Mouse (Mus musculus): ENCODE measurements around the gene Commd6. TPM values are rescaled to one million over a fixed set of nuclear protein-coding genes. Genes with fewer than 3 reads are reported as not detected.

Commd6 gene
- polyA plus RNA-seq, 1 experiment, result 29.0 TPM

- no peaks in the 10 kb centered on the region for H3K36me3 ChIP-seq (ENCODE audit: control insufficient read depth, insufficient read depth, low read length)
- no peak overlapping the region for H3K27ac ChIP-seq (ENCODE audit: control insufficient read depth, insufficient read depth, low read length)
- 95% methylated on average over 6 of the region's 6 CpGs for WGBS
- peaks cover 7% of the 10 kb centered on the region for H3K4me1 ChIP-seq (replicated peaks; ENCODE audit: control insufficient read depth, insufficient read depth, low read length)
- DNase-seq, result no peak
- H3K4me3 ChIP-seq (ENCODE audit: control insufficient read depth, insufficient read depth, low read length), result no peak overlapping the region
- no peaks in the 10 kb centered on the region for H3K27me3 ChIP-seq (ENCODE audit: control insufficient read depth, insufficient read depth, low read length)
- TF ChIP-seq CTCF (IDR thresholded peaks at IDR 0.05; ENCODE audit: borderline replicate concordance, control insufficient read depth, extremely low read depth, insufficient read depth, low read length, poor library complexity), result no peak
- TF ChIP-seq POLR2A (IDR thresholded peaks at IDR 0.05; ENCODE audit: control insufficient read depth, extremely low read depth, insufficient read depth, low read length, poor library complexity), result no peak
These were observed 12.1 kb upstream of the Commd6 start for GRCm38 (mm10) chr14:101652571-101652970.

- TF ChIP-seq POLR2A (IDR thresholded peaks at IDR 0.05; ENCODE audit: control insufficient read depth, extremely low read depth, insufficient read depth, low read length, poor library complexity) (no peak), CTCF (IDR thresholded peaks at IDR 0.05; ENCODE audit: borderline replicate concordance, control insufficient read depth, extremely low read depth, insufficient read depth, low read length, poor library complexity) (no peak)
- peaks cover 4% of the 10 kb centered on the region for H3K4me1 ChIP-seq (replicated peaks; ENCODE audit: control insufficient read depth, insufficient read depth, low read length)
- WGBS, result 94% methylated on average over 4 of the region's 4 CpGs
- DNase-seq, result no peak
- H3K4me3 ChIP-seq (ENCODE audit: control insufficient read depth, insufficient read depth, low read length), result no peak overlapping the region
- H3K27me3 ChIP-seq (ENCODE audit: control insufficient read depth, insufficient read depth, low read length), result no peaks in the 10 kb centered on the region
- no peaks in the 10 kb centered on the region for H3K36me3 ChIP-seq (ENCODE audit: control insufficient read depth, insufficient read depth, low read length)
- no peak overlapping the region for H3K27ac ChIP-seq (ENCODE audit: control insufficient read depth, insufficient read depth, low read length)
These were observed 10.1 kb upstream of the Commd6 start for GRCm38 (mm10) chr14:101650551-101650950.

GRCm38 (mm10) chr14:101644948-101645347 is 4.5 kb upstream of the Commd6 start:
- WGBS, result 98% methylated on average over 1 of the region's 1 CpGs
- no peak for DNase-seq
- Histone ChIP-seq H3K4me3 (ENCODE audit: control insufficient read depth, insufficient read depth, low read length) (no peak overlapping the region), H3K4me1 (replicated peaks; ENCODE audit: control insufficient read depth, insufficient read depth, low read length) (no peaks in the 10 kb centered on the region), H3K36me3 (ENCODE audit: control insufficient read depth, insufficient read depth, low read length) (no peaks in the 10 kb centered on the region), H3K27ac (ENCODE audit: control insufficient read depth, insufficient read depth, low read length) (no peak overlapping the region), H3K27me3 (ENCODE audit: control insufficient read depth, insufficient read depth, low read length) (no peaks in the 10 kb centered on the region)
- TF ChIP-seq POLR2A (IDR thresholded peaks at IDR 0.05; ENCODE audit: control insufficient read depth, extremely low read depth, insufficient read depth, low read length, poor library complexity) (no peak), CTCF (IDR thresholded peaks at IDR 0.05; ENCODE audit: borderline replicate concordance, control insufficient read depth, extremely low read depth, insufficient read depth, low read length, poor library complexity) (no peak)

GRCm38 (mm10) chr14:101637381-101637780 is 3.1 kb downstream of the Commd6 start:
- no peaks in the 10 kb centered on the region for H3K27me3 ChIP-seq (ENCODE audit: control insufficient read depth, insufficient read depth, low read length)
- no peak for DNase-seq
- no peak overlapping the region for H3K4me3 ChIP-seq (ENCODE audit: control insufficient read depth, insufficient read depth, low read length)
- TF ChIP-seq POLR2A (IDR thresholded peaks at IDR 0.05; ENCODE audit: control insufficient read depth, extremely low read depth, insufficient read depth, low read length, poor library complexity), result no peak
- no peak for TF ChIP-seq CTCF (IDR thresholded peaks at IDR 0.05; ENCODE audit: borderline replicate concordance, control insufficient read depth, extremely low read depth, insufficient read depth, low read length, poor library complexity)
- H3K27ac ChIP-seq (ENCODE audit: control insufficient read depth, insufficient read depth, low read length), result no peak overlapping the region
- WGBS, result 97% methylated on average over 6 of the region's 6 CpGs
- H3K4me1 ChIP-seq (replicated peaks; ENCODE audit: control insufficient read depth, insufficient read depth, low read length), result peaks cover 7% of the 10 kb centered on the region
- peaks cover 17% of the 10 kb centered on the region for H3K36me3 ChIP-seq (ENCODE audit: control insufficient read depth, insufficient read depth, low read length)

GRCm38 (mm10) chr14:101635765-101636164 is 4.7 kb downstream of the Commd6 start:
- Histone ChIP-seq H3K4me3 (ENCODE audit: control insufficient read depth, insufficient read depth, low read length) (no peak overlapping the region), H3K4me1 (replicated peaks; ENCODE audit: control insufficient read depth, insufficient read depth, low read length) (peaks cover 7% of the 10 kb centered on the region), H3K36me3 (ENCODE audit: control insufficient read depth, insufficient read depth, low read length) (peaks cover 17% of the 10 kb centered on the region), H3K27ac (ENCODE audit: control insufficient read depth, insufficient read depth, low read length) (no peak overlapping the region), H3K27me3 (ENCODE audit: control insufficient read depth, insufficient read depth, low read length) (no peaks in the 10 kb centered on the region)
- WGBS, result 100% methylated on average over 1 of the region's 1 CpGs
- no peak for DNase-seq
- TF ChIP-seq POLR2A (IDR thresholded peaks at IDR 0.05; ENCODE audit: control insufficient read depth, extremely low read depth, insufficient read depth, low read length, poor library complexity) (no peak), CTCF (IDR thresholded peaks at IDR 0.05; ENCODE audit: borderline replicate concordance, control insufficient read depth, extremely low read depth, insufficient read depth, low read length, poor library complexity) (no peak)

- Histone ChIP-seq H3K4me3 (ENCODE audit: control insufficient read depth, insufficient read depth, low read length) (no peak overlapping the region), H3K36me3 (ENCODE audit: control insufficient read depth, insufficient read depth, low read length) (peaks cover 17% of the 10 kb centered on the region), H3K27me3 (ENCODE audit: control insufficient read depth, insufficient read depth, low read length) (no peaks in the 10 kb centered on the region), H3K27ac (ENCODE audit: control insufficient read depth, insufficient read depth, low read length) (no peak overlapping the region), H3K4me1 (replicated peaks; ENCODE audit: control insufficient read depth, insufficient read depth, low read length) (no peaks in the 10 kb centered on the region)
- no peak for TF ChIP-seq POLR2A (IDR thresholded peaks at IDR 0.05; ENCODE audit: control insufficient read depth, extremely low read depth, insufficient read depth, low read length, poor library complexity)
- TF ChIP-seq CTCF (IDR thresholded peaks at IDR 0.05; ENCODE audit: borderline replicate concordance, control insufficient read depth, extremely low read depth, insufficient read depth, low read length, poor library complexity), result no peak
- no peak for DNase-seq
- WGBS, result 96% methylated on average over 2 of the region's 2 CpGs
These were observed 9.9 kb downstream of the Commd6 start for GRCm38 (mm10) chr14:101630548-101630947.

GRCm38 (mm10) chr14:101617680-101618079 is 22.8 kb downstream of the Commd6 start:
- no peak for TF ChIP-seq CTCF (IDR thresholded peaks at IDR 0.05; ENCODE audit: borderline replicate concordance, control insufficient read depth, extremely low read depth, insufficient read depth, low read length, poor library complexity)
- TF ChIP-seq POLR2A (IDR thresholded peaks at IDR 0.05; ENCODE audit: control insufficient read depth, extremely low read depth, insufficient read depth, low read length, poor library complexity), result no peak
- Histone ChIP-seq H3K27ac (ENCODE audit: control insufficient read depth, insufficient read depth, low read length) (no peak overlapping the region), H3K4me3 (ENCODE audit: control insufficient read depth, insufficient read depth, low read length) (no peak overlapping the region), H3K27me3 (ENCODE audit: control insufficient read depth, insufficient read depth, low read length) (no peaks in the 10 kb centered on the region), H3K36me3 (ENCODE audit: control insufficient read depth, insufficient read depth, low read length) (no peaks in the 10 kb centered on the region), H3K4me1 (replicated peaks; ENCODE audit: control insufficient read depth, insufficient read depth, low read length) (no peaks in the 10 kb centered on the region)
- no peak for DNase-seq
- 91% methylated on average over 5 of the region's 5 CpGs for WGBS
